Mouse (Mus musculus) MEL (cell line): ENCODE measurements around the gene Cds2. TPM values are rescaled to one million over a fixed set of nuclear protein-coding genes. Genes with fewer than 3 reads are reported as not detected.

ENCODE experiments used
- DNase-seq: peaks from one replicate; pipeline ENCODE4 v3.0.0; 2011; ENCODE audit warnings: low read depth, low spot score
- H3K27ac ChIP-seq: 2 replicates; pipeline ENCODE4 v1.5.1; 2012; ENCODE audit warnings: low read depth, mild to moderate bottlenecking, control low read depth, low read length, moderate library complexity; ENCODE audit not compliant: control insufficient read depth
- H3K27me3 ChIP-seq, 2 experiments: fragments of 150-350 bp in 1 of 2; sonication (generic) in 1 of 2; 2 replicates each; pipeline ENCODE4 v1.6.1; 2012; ENCODE audit warnings: low read length in 2 of 2, mild to moderate bottlenecking in 2 of 2, improper control_type of control experiment in 1 of 2, moderate library complexity in 1 of 2; ENCODE audit not compliant: insufficient read depth in 2 of 2, control insufficient read depth in 1 of 2
- H3K36me3 ChIP-seq, 2 experiments: 2 replicates each; pipeline ENCODE4 v1.6.1; 2012 to 2014; ENCODE audit warnings: low read length in 2 of 2, improper control_type of control experiment in 1 of 2, inconsistent platforms in 1 of 2, mild to moderate bottlenecking in 1 of 2; ENCODE audit not compliant: insufficient read depth in 2 of 2, control insufficient read depth in 1 of 2
- H3K4me1 ChIP-seq, 2 experiments: fragments of 150-350 bp in 1 of 2; sonication (generic) in 1 of 2; 2 replicates each; pipeline ENCODE4 v1.6.1; 2012; ENCODE audit warnings: low read length in 2 of 2, improper control_type of control experiment in 1 of 2, mild to moderate bottlenecking in 1 of 2; ENCODE audit not compliant: insufficient read depth in 2 of 2, control insufficient read depth in 1 of 2
- H3K4me3 ChIP-seq, 2 experiments: fragments of 150-350 bp in 1 of 2; sonication (generic) in 1 of 2; 2 replicates each; pipeline ENCODE4 v1.5.1; 2012; ENCODE audit warnings: low read depth in 2 of 2, low read length in 2 of 2, mild to moderate bottlenecking in 2 of 2, moderate library complexity in 2 of 2, control low read depth in 1 of 2, improper control_type of control experiment in 1 of 2; ENCODE audit not compliant: control insufficient read depth in 1 of 2, insufficient read depth in 1 of 2
- H3K79me2 ChIP-seq: 2 replicates; pipeline ENCODE4 v1.6.1; 2012; ENCODE audit warnings: mild to moderate bottlenecking, low read length, moderate library complexity; ENCODE audit not compliant: control insufficient read depth, poor library complexity, insufficient read depth
- H3K9ac ChIP-seq: 2 replicates; pipeline ENCODE4 v1.6.1; 2012; ENCODE audit warnings: low read depth, mild to moderate bottlenecking, control low read depth, low read length, moderate library complexity; ENCODE audit not compliant: control insufficient read depth, poor library complexity, severe bottlenecking
- H3K9me3 ChIP-seq: fragments of 150-350 bp; sonication (generic); replicated peaks from 2 replicates; pipeline ENCODE4 v1.6.1; 2012; ENCODE audit warnings: mild to moderate bottlenecking, low read length, improper control_type of control experiment, moderate library complexity; ENCODE audit not compliant: insufficient read depth
- BHLHE40 ChIP-seq: IDR thresholded peaks from 2 replicates; pipeline ENCODE4 v1.6.1; 2012; ENCODE audit warnings: low read depth, mild to moderate bottlenecking, inconsistent platforms, low read length, improper control_type of control experiment, borderline replicate concordance
- CHD1 ChIP-seq: IDR thresholded peaks from 2 replicates; pipeline ENCODE4 v1.6.1; 2012; ENCODE audit warnings: low read depth, mild to moderate bottlenecking, inconsistent platforms, low read length, improper control_type of control experiment
- CTCF ChIP-seq, 3 experiments: IDR thresholded peaks in 2 of 3; conservative IDR thresholded peaks in 1 of 3; 2 replicates each; pipeline ENCODE4 v1.5.1; 2011 to 2012; ENCODE audit warnings: low read length in 3 of 3, low read depth in 2 of 3, mild to moderate bottlenecking in 2 of 3, improper control_type of control experiment in 1 of 3, inconsistent platforms in 1 of 3, mixed read lengths in 1 of 3, moderate library complexity in 1 of 3; ENCODE audit not compliant: control insufficient read depth in 1 of 3, insufficient read depth in 1 of 3, poor library complexity in 1 of 3, severe bottlenecking in 1 of 3
- E2F4 ChIP-seq: IDR thresholded peaks from 2 replicates; pipeline ENCODE4 v1.6.1; 2011; ENCODE audit warnings: low read depth, low read length, improper control_type of control experiment, borderline replicate concordance
- ELF1 ChIP-seq: IDR thresholded peaks from 2 replicates; pipeline ENCODE4 v1.6.1; 2014; ENCODE audit warnings: low read depth, mild to moderate bottlenecking, inconsistent platforms, low read length, improper control_type of control experiment, moderate library complexity
- EP300 ChIP-seq, 2 experiments: IDR thresholded peaks; 2 replicates each; pipeline ENCODE4 v1.6.1; 2011; ENCODE audit warnings: improper control_type of control experiment in 2 of 2, low read length in 2 of 2, low read depth in 1 of 2, mild to moderate bottlenecking in 1 of 2
- ETS1 ChIP-seq: IDR thresholded peaks from 2 replicates; pipeline ENCODE4 v1.6.1; 2012; ENCODE audit warnings: low read depth, mild to moderate bottlenecking, inconsistent platforms, low read length, improper control_type of control experiment, moderate library complexity
- GABPA ChIP-seq: IDR thresholded peaks from 2 replicates; pipeline ENCODE4 v1.6.1; 2012; ENCODE audit warnings: low read depth, mild to moderate bottlenecking, inconsistent platforms, low read length, improper control_type of control experiment, moderate library complexity
- GATA1 ChIP-seq: IDR thresholded peaks from 2 replicates; pipeline ENCODE4 v1.6.1; 2011; ENCODE audit warnings: low read depth, low read length, improper control_type of control experiment
- HCFC1 ChIP-seq: IDR thresholded peaks from 2 replicates; pipeline ENCODE4 v1.6.1; 2012; ENCODE audit warnings: low read depth, mild to moderate bottlenecking, inconsistent platforms, low read length, improper control_type of control experiment, moderate library complexity
- JUND ChIP-seq: IDR thresholded peaks from 2 replicates; pipeline ENCODE4 v1.6.1; 2011; ENCODE audit warnings: low read depth, mild to moderate bottlenecking, improper control_type of control experiment, low read length
- KAT2A ChIP-seq: conservative IDR thresholded peaks from 2 replicates; pipeline ENCODE4 v1.6.1; 2012; ENCODE audit warnings: low read depth, low read length, improper control_type of control experiment, inconsistent platforms
- MAFK ChIP-seq: IDR thresholded peaks from 2 replicates; pipeline ENCODE4 v1.6.1; 2011; ENCODE audit warnings: low read depth, mild to moderate bottlenecking, low read length, improper control_type of control experiment, borderline replicate concordance
- MAX ChIP-seq: IDR thresholded peaks from 2 replicates; pipeline ENCODE4 v1.6.1; 2011; ENCODE audit warnings: low read length, improper control_type of control experiment
- MAZ ChIP-seq: IDR thresholded peaks from 2 replicates; pipeline ENCODE4 v1.6.1; 2012; ENCODE audit warnings: low read depth, mild to moderate bottlenecking, inconsistent platforms, low read length, improper control_type of control experiment
- MEF2A ChIP-seq: IDR thresholded peaks from 2 replicates; pipeline ENCODE4 v1.6.1; 2014; ENCODE audit warnings: low read depth, mild to moderate bottlenecking, inconsistent platforms, low read length, improper control_type of control experiment; ENCODE audit not compliant: poor library complexity, insufficient replicate concordance, severe bottlenecking; ENCODE audit errors: extremely low read depth
- MXI1 ChIP-seq: IDR thresholded peaks from 2 replicates; pipeline ENCODE4 v1.6.1; 2011; ENCODE audit warnings: mild to moderate bottlenecking, low read depth, low read length, improper control_type of control experiment
- MYB ChIP-seq: IDR thresholded peaks from 2 replicates; pipeline ENCODE4 v1.6.1; 2011; ENCODE audit warnings: mild to moderate bottlenecking, low read depth, low read length, improper control_type of control experiment
- MYC ChIP-seq: IDR thresholded peaks from 2 replicates; pipeline ENCODE4 v1.6.1; 2011; ENCODE audit warnings: low read depth, mild to moderate bottlenecking, low read length, improper control_type of control experiment, moderate library complexity
- NELFE ChIP-seq: IDR thresholded peaks from 2 replicates; pipeline ENCODE4 v1.6.1; 2011; ENCODE audit warnings: low read depth, low read length, improper control_type of control experiment
- NRF1 ChIP-seq: IDR thresholded peaks from 2 replicates; pipeline ENCODE4 v1.6.1; 2014; ENCODE audit warnings: low read depth, mild to moderate bottlenecking, inconsistent platforms, low read length, improper control_type of control experiment, moderate library complexity; ENCODE audit not compliant: poor library complexity, insufficient read depth, severe bottlenecking
- POLR2A ChIP-seq, 2 experiments: IDR thresholded peaks; 2 replicates each; pipeline ENCODE4 v1.6.1; 2011 to 2012; ENCODE audit warnings: low read length in 2 of 2, mild to moderate bottlenecking in 2 of 2, control low read depth in 1 of 2, improper control_type of control experiment in 1 of 2, low read depth in 1 of 2, moderate library complexity in 1 of 2; ENCODE audit not compliant: control insufficient read depth in 1 of 2, insufficient read depth in 1 of 2, poor library complexity in 1 of 2
- POLR2AphosphoS5 ChIP-seq: IDR thresholded peaks from 2 replicates; pipeline ENCODE4 v1.6.1; 2012; ENCODE audit warnings: low read depth, borderline replicate concordance, mild to moderate bottlenecking, inconsistent platforms, low read length, moderate library complexity, mixed read lengths
- RCOR1 ChIP-seq: IDR thresholded peaks from 2 replicates; pipeline ENCODE4 v1.6.1; 2012; ENCODE audit warnings: low read depth, mild to moderate bottlenecking, inconsistent platforms, low read length, improper control_type of control experiment
- SIN3A ChIP-seq: IDR thresholded peaks from 2 replicates; pipeline ENCODE4 v1.6.1; 2012; ENCODE audit warnings: low read length, improper control_type of control experiment, inconsistent platforms
- TAL1 ChIP-seq: IDR thresholded peaks from 2 replicates; pipeline ENCODE4 v1.6.1; 2012; ENCODE audit warnings: mild to moderate bottlenecking, inconsistent platforms, low read length, moderate library complexity, mixed read lengths
- TBP ChIP-seq: IDR thresholded peaks from 2 replicates; pipeline ENCODE4 v1.8.0; 2011; ENCODE audit warnings: low read depth, low read length, improper control_type of control experiment
- TCF12 ChIP-seq: IDR thresholded peaks from 2 replicates; pipeline ENCODE4 v1.6.1; 2014; ENCODE audit warnings: low read depth, mild to moderate bottlenecking, inconsistent platforms, low read length, improper control_type of control experiment, moderate library complexity
- USF1 ChIP-seq: IDR thresholded peaks from 2 replicates; pipeline ENCODE4 v1.6.1; 2014; ENCODE audit warnings: low read depth, mild to moderate bottlenecking, inconsistent platforms, low read length, improper control_type of control experiment, moderate library complexity
- USF2 ChIP-seq, 2 experiments: IDR thresholded peaks; 2 replicates each; pipeline ENCODE4 v1.6.1; 2011 to 2012; ENCODE audit warnings: improper control_type of control experiment in 2 of 2, low read length in 2 of 2, borderline replicate concordance in 1 of 2, inconsistent platforms in 1 of 2, low read depth in 1 of 2, mild to moderate bottlenecking in 1 of 2; ENCODE audit not compliant: insufficient read depth in 1 of 2
- ZC3H11A ChIP-seq: IDR thresholded peaks from 2 replicates; pipeline ENCODE4 v1.6.1; 2012; ENCODE audit warnings: low read depth, mild to moderate bottlenecking, inconsistent platforms, low read length, improper control_type of control experiment
- ZKSCAN1 ChIP-seq: IDR thresholded peaks from 2 replicates; pipeline ENCODE4 v1.6.1; 2012; ENCODE audit warnings: low read depth, mild to moderate bottlenecking, inconsistent platforms, low read length, improper control_type of control experiment, moderate library complexity
- ZMIZ1 ChIP-seq: IDR thresholded peaks from 2 replicates; pipeline ENCODE4 v1.6.1; 2012; ENCODE audit warnings: low read depth, mild to moderate bottlenecking, inconsistent platforms, low read length, improper control_type of control experiment, moderate library complexity
- ZNF384 ChIP-seq: IDR thresholded peaks from 2 replicates; pipeline ENCODE4 v1.6.1; 2012; ENCODE audit warnings: low read depth, mild to moderate bottlenecking, inconsistent platforms, low read length, improper control_type of control experiment
- polyA plus RNA-seq, 2 experiments: library from polyadenylated mRNA; stranded (reverse) in 1 of 2; unstranded in 1 of 2; fragments of >175 nt in 1 of 2; fragments of >200 nt in 1 of 2; gene quantifications; 2 replicates each; pipeline versions ENCODE4 v1.2.1 to v1.2.4; 2012; ENCODE audit warnings: low replicate concordance in 2 of 2, low read depth in 1 of 2; ENCODE audit not compliant: insufficient read length in 2 of 2, insufficient read depth in 1 of 2, missing spikeins in 1 of 2
- total RNA-seq: library from RNA; depleted of rRNA; stranded (reverse); fragments of 300-350 nt; gene quantifications from 2 replicates; pipeline ENCODE4 v1.2.3, GENCODE M21; 2012

The Cds2 gene
- total and polyA plus RNA-seq, 3 experiments, result 8.8 to 28.5 TPM; not detected in 1

DNA sequence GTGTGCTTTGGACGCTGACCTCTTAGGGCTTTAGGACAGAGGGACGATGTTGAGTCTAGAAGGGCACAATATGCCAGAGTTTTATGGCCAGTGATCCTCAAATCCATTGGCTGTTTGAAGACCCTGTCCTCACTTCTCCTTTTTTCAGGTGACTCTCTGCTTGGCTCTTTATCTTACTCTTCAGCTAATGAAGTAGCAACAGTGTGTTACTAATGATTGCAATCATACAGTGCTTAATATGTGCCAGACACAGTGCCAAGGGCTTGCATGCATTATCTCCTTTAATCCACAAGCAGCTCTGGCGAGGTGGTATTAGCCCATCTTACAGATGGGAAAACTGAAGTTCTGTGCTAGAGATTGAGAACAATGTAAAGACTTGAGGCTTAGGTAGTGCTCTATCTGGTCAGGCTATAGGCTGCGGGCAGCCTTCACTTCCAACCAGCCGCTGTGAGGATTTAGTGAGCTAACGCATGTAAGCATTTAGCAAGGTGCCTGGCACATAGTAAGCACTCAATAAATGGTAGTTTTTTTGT lies 46.5 kb downstream of the Cds2 start:
- Histone ChIP-seq H3K27ac (peak overlapping the region; percentile 89), H3K27me3 (no peaks in the 10 kb centered on the region), H3K36me3 (peaks cover 0 to 36% of the 10 kb centered on the region in 2 experiments; a peak in 2 of 4 replicates), H3K9me3 (no peaks in the 10 kb centered on the region), H3K4me1 (peaks cover 6 to 45% of the 10 kb centered on the region in 2 experiments), H3K9ac (no peak overlapping the region), H3K4me3 (no peak overlapping the region), H3K79me2 (no peaks in the 10 kb centered on the region)
- TF ChIP-seq CTCF (IDR thresholded peaks at IDR 0.05 in 2 of 3, conservative IDR thresholded peaks at IDR 0.05 in 1 of 3; ENCODE audit: control insufficient read depth in 1 of 3, insufficient read depth in 1 of 3, low read depth in 2 of 3, low read length in 3 of 3, poor library complexity in 1 of 3, severe bottlenecking in 1 of 3), result no peak
- peak; percentile 77 to 81 for TF ChIP-seq EP300 (IDR thresholded peaks at IDR 0.05; ENCODE audit: low read depth in 1 of 2, low read length in 2 of 2)
- TF ChIP-seq GABPA, result no peak
- TF ChIP-seq MAX, result no peak
- TF ChIP-seq MAFK, result no peak
- TF ChIP-seq ZKSCAN1, result no peak
- TF ChIP-seq BHLHE40, result no peak
- no peak for TF ChIP-seq POLR2AphosphoS5
- no peak for TF ChIP-seq NRF1
- TF ChIP-seq MAZ, result no peak
- TF ChIP-seq ETS1, result peak; percentile 79
- TF ChIP-seq MYB, result no peak
- no peak for TF ChIP-seq USF2 (IDR thresholded peaks at IDR 0.05; ENCODE audit: borderline replicate concordance in 1 of 2, insufficient read depth in 1 of 2, low read depth in 1 of 2, low read length in 2 of 2)
- no peak for TF ChIP-seq HCFC1
- no peak for TF ChIP-seq ZMIZ1
- no peak for TF ChIP-seq MYC
- no peak for TF ChIP-seq MEF2A
- TF ChIP-seq ELF1, result no peak
- TF ChIP-seq ZC3H11A, result no peak
- peak; percentile 76 for TF ChIP-seq RCOR1
- peak; percentile 80 for TF ChIP-seq TCF12
- TF ChIP-seq TBP, result no peak
- TF ChIP-seq CHD1, result no peak
- peak; percentile 46; the same call in 1 of the 2 replicates for TF ChIP-seq TAL1
- TF ChIP-seq POLR2A (IDR thresholded peaks at IDR 0.05; ENCODE audit: control insufficient read depth in 1 of 2, insufficient read depth in 1 of 2, low read depth in 1 of 2, low read length in 2 of 2, poor library complexity in 1 of 2), result no peak
- TF ChIP-seq MXI1, result no peak
- no peak for TF ChIP-seq KAT2A
- no peak for TF ChIP-seq SIN3A
- peak; percentile 77 for TF ChIP-seq GATA1
- no peak for TF ChIP-seq NELFE
- TF ChIP-seq USF1, result no peak
- TF ChIP-seq ZNF384, result no peak
- no peak for TF ChIP-seq JUND
- no peak for TF ChIP-seq E2F4
- peak; percentile 71 for DNase-seq
